Mouse (Mus musculus) embryonic facial prominence, embryonic 15.5 days (tissue): ENCODE measurements around the gene Spock1. TPM values are rescaled to one million over a fixed set of nuclear protein-coding genes. Genes with fewer than 3 reads are reported as not detected.

ENCODE experiments used
- ATAC-seq: fragments of 200-750 bp; cut with Nextera tagmentation; 2 replicates; pipeline ENCODE4 v1.8.0; 2017; ENCODE audit warnings: low read depth, moderate TSS enrichment; ENCODE audit not compliant: insufficient number of reproducible peaks, low FRiP score, low TSS enrichment
- H3K27ac ChIP-seq: fragments of 300-500 bp; sonication (generic); replicated peaks from 2 replicates; pipeline ENCODE4 v1.5.1; 2015; ENCODE audit warnings: mild to moderate bottlenecking, inconsistent platforms
- H3K27me3 ChIP-seq: fragments of 300-500 bp; sonication (generic); 2 replicates; pipeline ENCODE4 v1.6.1; 2015; ENCODE audit warnings: inconsistent platforms
- H3K36me3 ChIP-seq: fragments of 300-500 bp; sonication (generic); 2 replicates; pipeline ENCODE4 v1.6.1; 2015; ENCODE audit warnings: mild to moderate bottlenecking, inconsistent platforms
- H3K4me1 ChIP-seq: fragments of 300-500 bp; sonication (generic); 2 replicates; pipeline ENCODE4 v1.6.1; 2015; ENCODE audit warnings: inconsistent platforms
- H3K4me2 ChIP-seq: fragments of 300-500 bp; sonication (generic); replicated peaks from 2 replicates; pipeline ENCODE4 v1.6.1; 2015; ENCODE audit warnings: mild to moderate bottlenecking, inconsistent platforms
- H3K4me3 ChIP-seq: fragments of 300-500 bp; sonication (generic); replicated peaks from 2 replicates; pipeline ENCODE4 v1.5.1; 2015; ENCODE audit warnings: mild to moderate bottlenecking, inconsistent platforms
- H3K9ac ChIP-seq: fragments of 300-500 bp; sonication (generic); 2 replicates; pipeline ENCODE4 v1.6.1; 2015; ENCODE audit warnings: inconsistent platforms
- H3K9me3 ChIP-seq: fragments of 300-500 bp; sonication (generic); replicated peaks from 2 replicates; pipeline ENCODE4 v1.6.1; 2016; ENCODE audit warnings: inconsistent platforms
- WGBS: fragments of 180-500 bp; shearing (Covaris S2); methylation state at CpG from one replicate; pipeline ENCODE4 v1.1.7; 2015; 5-methylcytosine and 5-hydroxymethylcytosine counted together
- polyA plus RNA-seq: library from polyadenylated mRNA; unstranded; fragments of >200 nt; fragmentation: Nextera tagmentation; extraction: Ambion mirVana; gene quantifications from 2 replicates; pipeline ENCODE4 v1.2.1, GENCODE M21; 2015

Spock1 gene
- polyA plus RNA-seq, 1 experiment from 2014 or later: 14.4 TPM

- WGBS: 64% methylated on average over 5 of the region's 5 CpGs
- Histone ChIP-seq H3K9me3 (no peaks in the 10 kb centered on the region), H3K36me3 (no peaks in the 10 kb centered on the region), H3K4me2 (no peak overlapping the region), H3K9ac (no peak overlapping the region), H3K4me1 (no peaks in the 10 kb centered on the region), H3K27me3 (no peaks in the 10 kb centered on the region), H3K4me3 (no peak overlapping the region), H3K27ac (no peak overlapping the region)
- no peak for ATAC-seq
Observed at GRCm38 (mm10) chr13:57686437-57686836, 221.7 kb downstream of the Spock1 start.

- ATAC-seq: no peak
- Histone ChIP-seq H3K4me2 (no peak overlapping the region), H3K9ac (no peak overlapping the region), H3K4me1 (no peaks in the 10 kb centered on the region), H3K27ac (no peak overlapping the region), H3K27me3 (no peaks in the 10 kb centered on the region), H3K36me3 (no peaks in the 10 kb centered on the region), H3K4me3 (no peak overlapping the region), H3K9me3 (no peaks in the 10 kb centered on the region)
- 70% methylated on average over 11 of the region's 11 CpGs for WGBS
Observed at GRCm38 (mm10) chr13:57685201-57685600, 222.9 kb downstream of the Spock1 start.

- Histone ChIP-seq H3K4me3 (no peak overlapping the region), H3K27ac (no peak overlapping the region)
Observed at GRCm38 (mm10) chr13:57679591-57679990, 228.5 kb downstream of the Spock1 start.

GRCm38 (mm10) chr13:57676820-57677219 lies 231.3 kb downstream of the Spock1 start:
- H3K36me3 ChIP-seq: no peaks in the 10 kb centered on the region
- no peaks in the 10 kb centered on the region for H3K27me3 ChIP-seq
- H3K4me1 ChIP-seq: no peaks in the 10 kb centered on the region
- no peak for ATAC-seq
- H3K9me3 ChIP-seq: no peaks in the 10 kb centered on the region
- H3K4me3 ChIP-seq: no peak overlapping the region
- 96% methylated on average over 1 of the region's 1 CpGs for WGBS
- H3K9ac ChIP-seq: no peak overlapping the region
- no peak overlapping the region for H3K4me2 ChIP-seq
- no peak overlapping the region for H3K27ac ChIP-seq

More at GRCm38 (mm10) chr13:57679591-57679990, 228.5 kb downstream of the Spock1 start:
- H3K9me3 ChIP-seq: no peaks in the 10 kb centered on the region
- H3K27me3 ChIP-seq: no peaks in the 10 kb centered on the region
- H3K4me1 ChIP-seq: no peaks in the 10 kb centered on the region
- no peak overlapping the region for H3K4me2 ChIP-seq
- H3K36me3 ChIP-seq: no peaks in the 10 kb centered on the region
- no peak for ATAC-seq
- no peak overlapping the region for H3K9ac ChIP-seq
- WGBS: 74% methylated on average over 2 of the region's 2 CpGs

DNA sequence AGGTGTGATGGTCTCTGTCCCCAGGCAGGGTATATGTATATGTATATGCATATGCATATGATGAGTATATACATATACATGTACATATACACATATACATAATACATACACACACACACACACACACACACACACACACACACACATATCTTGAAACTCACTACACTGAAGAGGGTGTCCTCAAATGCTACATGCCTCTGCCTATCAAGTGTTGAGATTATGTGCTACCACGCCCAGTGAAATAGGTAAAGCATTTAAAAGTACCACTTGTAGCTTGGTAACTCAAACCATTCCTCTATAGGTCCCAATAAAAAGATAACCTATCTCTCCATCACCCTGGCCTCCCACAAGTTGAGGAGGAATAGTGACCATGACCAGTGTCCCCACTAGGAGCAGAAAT lies 234.7 kb downstream of the Spock1 start:
- Histone ChIP-seq H3K4me1 (no peaks in the 10 kb centered on the region), H3K9me3 (no peaks in the 10 kb centered on the region), H3K27me3 (no peaks in the 10 kb centered on the region), H3K27ac (no peak overlapping the region), H3K4me3 (no peak overlapping the region), H3K9ac (no peak overlapping the region), H3K4me2 (no peak overlapping the region), H3K36me3 (no peaks in the 10 kb centered on the region)
- no peak for ATAC-seq
- WGBS: 81% methylated on average over 1 of the region's 1 CpGs

DNA sequence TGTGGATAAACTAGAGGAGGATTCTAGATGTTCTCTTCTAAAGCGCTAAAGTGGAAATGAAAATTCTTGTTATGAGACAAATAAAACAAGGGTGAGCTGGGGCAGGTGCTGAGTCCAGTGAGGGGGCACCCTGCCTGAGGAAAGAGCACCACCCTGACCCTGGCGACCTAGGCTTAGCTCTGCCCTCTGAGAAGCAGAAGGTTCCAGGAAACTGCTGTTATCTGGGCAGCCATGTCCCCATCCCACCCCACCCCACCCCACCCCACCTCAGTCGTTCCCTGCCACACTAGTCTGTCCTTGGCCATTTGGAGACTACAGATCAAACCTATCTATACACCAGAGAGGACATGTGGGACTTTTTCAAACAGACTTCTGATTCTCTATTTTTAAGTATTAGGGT lies 235.4 kb downstream of the Spock1 start:
- H3K9ac ChIP-seq: no peak overlapping the region
- H3K9me3 ChIP-seq: no peaks in the 10 kb centered on the region
- H3K27ac ChIP-seq: no peak overlapping the region
- 84% methylated on average over 3 of the region's 3 CpGs for WGBS
- H3K4me3 ChIP-seq: no peak overlapping the region
- H3K4me1 ChIP-seq: no peaks in the 10 kb centered on the region
- no peaks in the 10 kb centered on the region for H3K36me3 ChIP-seq
- no peak for ATAC-seq
- no peaks in the 10 kb centered on the region for H3K27me3 ChIP-seq
- H3K4me2 ChIP-seq: no peak overlapping the region

DNA sequence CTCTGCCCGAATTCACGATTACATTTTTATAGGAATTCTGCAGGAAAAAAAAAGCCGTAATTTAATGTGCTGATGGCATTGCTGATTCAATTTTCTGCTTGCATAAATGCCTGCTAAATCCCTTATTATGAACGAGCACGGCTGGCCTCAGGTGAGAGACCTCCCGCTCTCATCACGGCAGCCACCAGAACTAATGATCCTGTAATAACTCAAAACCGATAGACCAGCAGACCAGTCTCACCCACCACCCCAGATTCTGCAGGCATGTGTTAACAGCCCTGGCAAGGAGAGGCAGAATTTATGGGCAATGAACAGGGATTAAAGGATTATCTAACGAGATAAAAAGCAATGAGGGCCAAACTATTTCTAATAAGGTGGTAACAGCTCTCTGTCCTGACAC lies 236.2 kb downstream of the Spock1 start:
- no peaks in the 10 kb centered on the region for H3K36me3 ChIP-seq

DNA sequence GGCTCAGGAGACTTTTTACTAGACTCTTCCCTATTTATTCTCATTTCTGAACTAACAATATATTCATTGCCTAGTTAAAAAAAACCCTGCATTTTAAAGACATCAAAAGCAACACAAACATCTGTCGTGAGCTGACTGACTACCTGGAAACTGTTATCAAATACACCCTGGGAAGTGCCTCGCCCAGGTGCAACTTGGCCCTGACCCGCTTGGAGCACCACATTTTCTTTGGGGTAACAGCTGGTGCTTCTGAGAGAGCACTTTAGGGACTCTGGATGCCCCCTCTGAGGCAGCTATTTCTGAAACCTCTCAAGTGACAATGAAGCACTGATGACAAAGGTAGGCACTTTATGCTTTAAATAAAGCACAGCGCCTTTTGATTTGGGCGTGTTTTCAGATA lies 236.8 kb downstream of the Spock1 start:
- Histone ChIP-seq H3K36me3 (no peaks in the 10 kb centered on the region), H3K27me3 (no peaks in the 10 kb centered on the region), H3K27ac (no peak overlapping the region), H3K9ac (no peak overlapping the region), H3K4me3 (no peak overlapping the region), H3K9me3 (no peaks in the 10 kb centered on the region), H3K4me2 (no peak overlapping the region), H3K4me1 (0 out of 2 replicates have a peak, but pooled peaks cover 6% of the 10 kb centered on the region)
- WGBS: 69% methylated on average over 5 of the region's 5 CpGs
- no peak for ATAC-seq

More for the DNA sequence above, 236.2 kb downstream of the Spock1 start:
- Histone ChIP-seq H3K4me1 (0 out of 2 replicates have a peak, but pooled peaks cover 2% of the 10 kb centered on the region), H3K9ac (no peak overlapping the region), H3K4me2 (no peak overlapping the region), H3K4me3 (no peak overlapping the region), H3K27ac (no peak overlapping the region), H3K27me3 (no peaks in the 10 kb centered on the region), H3K9me3 (no peaks in the 10 kb centered on the region)
- WGBS: 72% methylated on average over 9 of the region's 9 CpGs
- no peak for ATAC-seq

GRCm38 (mm10) chr13:57667621-57668020 lies 240.5 kb downstream of the Spock1 start:
- no peak overlapping the region for H3K4me2 ChIP-seq
- H3K9me3 ChIP-seq: no peaks in the 10 kb centered on the region
- no peaks in the 10 kb centered on the region for H3K27me3 ChIP-seq
- no peak overlapping the region for H3K4me3 ChIP-seq
- WGBS: 27% methylated on average over 3 of the region's 3 CpGs
- ATAC-seq: no peak
- 0 out of 2 replicates have a peak, but pooled peaks cover 6% of the 10 kb centered on the region for H3K4me1 ChIP-seq
- H3K9ac ChIP-seq: no peak overlapping the region
- no peaks in the 10 kb centered on the region for H3K36me3 ChIP-seq
- H3K27ac ChIP-seq: no peak overlapping the region

DNA sequence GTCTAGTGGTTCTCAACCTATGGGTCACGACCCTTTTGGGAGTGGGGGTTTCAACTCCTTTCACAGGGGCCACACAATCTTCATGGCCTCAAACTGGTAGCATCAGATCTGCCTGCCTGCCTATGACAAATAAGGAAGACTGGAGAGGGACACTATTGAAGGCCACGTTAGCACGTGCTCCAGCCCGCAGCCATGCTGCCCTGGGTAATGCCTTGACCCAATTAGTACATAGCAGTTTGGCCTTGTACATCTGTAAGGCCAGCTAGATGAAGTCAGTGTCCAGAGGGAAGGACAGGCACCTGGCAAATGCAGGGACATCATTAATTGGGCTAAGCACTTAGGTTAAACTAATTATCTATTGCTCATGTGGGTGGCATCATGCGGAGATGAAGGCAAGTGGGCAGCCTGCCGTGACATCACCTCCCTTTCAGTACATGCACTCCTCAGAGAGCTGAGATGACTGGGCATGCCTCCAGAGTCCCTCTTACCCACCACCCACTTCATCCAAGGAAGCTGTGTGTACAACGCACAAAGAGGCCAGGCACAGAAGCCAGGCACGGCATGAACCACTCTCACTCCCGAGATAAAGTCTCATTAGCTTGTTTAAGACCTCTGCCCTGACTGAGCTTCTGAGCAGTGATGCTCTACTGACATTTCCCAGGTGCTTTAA lies 241.8 kb downstream of the Spock1 start:
- no peak overlapping the region for H3K27ac ChIP-seq
- ATAC-seq: no peak
- no peak overlapping the region for H3K4me3 ChIP-seq
- H3K27me3 ChIP-seq: no peaks in the 10 kb centered on the region
- H3K36me3 ChIP-seq: no peaks in the 10 kb centered on the region
- H3K9ac ChIP-seq: no peak overlapping the region
- no peak overlapping the region for H3K4me2 ChIP-seq
- H3K9me3 ChIP-seq: no peaks in the 10 kb centered on the region
- H3K4me1 ChIP-seq: 0 out of 2 replicates have a peak, but pooled peaks cover 6% of the 10 kb centered on the region
- WGBS: 52% methylated on average over 9 of the region's 9 CpGs

- Histone ChIP-seq H3K27me3 (no peaks in the 10 kb centered on the region), H3K27ac (no peak overlapping the region), H3K9me3 (no peaks in the 10 kb centered on the region), H3K9ac (no peak overlapping the region), H3K4me3 (no peak overlapping the region), H3K4me1 (0 out of 2 replicates have a peak, but pooled peaks cover 6% of the 10 kb centered on the region), H3K36me3 (no peaks in the 10 kb centered on the region), H3K4me2 (no peak overlapping the region)
- WGBS: 65% methylated on average over 4 of the region's 4 CpGs
- no peak for ATAC-seq
Observed at GRCm38 (mm10) chr13:57662554-57662953, 245.6 kb downstream of the Spock1 start.

- H3K4me1 ChIP-seq: no peaks in the 10 kb centered on the region
- no peak overlapping the region for H3K9ac ChIP-seq
- no peak overlapping the region for H3K27ac ChIP-seq
- no peaks in the 10 kb centered on the region for H3K36me3 ChIP-seq
- no peak for ATAC-seq
- 87% methylated on average over 2 of the region's 2 CpGs for WGBS
- no peaks in the 10 kb centered on the region for H3K9me3 ChIP-seq
- no peak overlapping the region for H3K4me2 ChIP-seq
- peaks cover 2% of the 10 kb centered on the region; the same call in 1 of the 2 replicates for H3K27me3 ChIP-seq
- H3K4me3 ChIP-seq: no peak overlapping the region
Observed at GRCm38 (mm10) chr13:57660523-57660922, 247.6 kb downstream of the Spock1 start.
